Mouse (Mus musculus) limb, embryonic 14.5 days (tissue): ENCODE measurements around the gene Hoxb2. TPM values are rescaled to one million over a fixed set of nuclear protein-coding genes. Genes with fewer than 3 reads are reported as not detected.

Experiments used
- ATAC-seq: fragments of 200-750 bp; cut with Nextera tagmentation; 2 replicates; pipeline ENCODE4 v1.8.0; 2017; ENCODE audit warnings: low read depth, moderate number of reproducible peaks, moderate TSS enrichment; ENCODE audit not compliant: low FRiP score
- DNase-seq: peaks from one replicate; pipeline ENCODE4 v3.0.0-alpha.2; 2015; ENCODE audit warnings: low spot score
- H3K27ac ChIP-seq: fragments of 300-500 bp; sonication (generic); replicated peaks from 2 replicates; pipeline ENCODE4 v1.5.1; 2014; ENCODE audit warnings: low read depth, mild to moderate bottlenecking, low read length, moderate library complexity, mixed read lengths
- H3K27me3 ChIP-seq: fragments of 300-500 bp; sonication (generic); 2 replicates; pipeline ENCODE4 v1.6.1; 2014; ENCODE audit warnings: low read length, mixed read lengths; ENCODE audit not compliant: control insufficient read depth, insufficient read depth
- H3K36me3 ChIP-seq: fragments of 300-500 bp; sonication (generic); 2 replicates; pipeline ENCODE4 v1.6.1; 2014; ENCODE audit warnings: mild to moderate bottlenecking, low read length, moderate library complexity, mixed read lengths; ENCODE audit not compliant: control insufficient read depth, insufficient read depth
- H3K4me1 ChIP-seq: fragments of 300-500 bp; sonication (generic); 2 replicates; pipeline ENCODE4 v1.6.1; 2014; ENCODE audit warnings: antibody characterized with exemption, low read length, mixed read lengths; ENCODE audit not compliant: control insufficient read depth, insufficient read depth
- H3K4me2 ChIP-seq: fragments of 300-500 bp; sonication (generic); replicated peaks from 2 replicates; pipeline ENCODE4 v1.6.1; 2014; ENCODE audit warnings: low read depth, mild to moderate bottlenecking, low read length, moderate library complexity; ENCODE audit not compliant: severe bottlenecking
- H3K4me3 ChIP-seq: fragments of 300-500 bp; sonication (generic); replicated peaks from 2 replicates; pipeline ENCODE4 v1.5.1; 2014; ENCODE audit warnings: low read length
- H3K9ac ChIP-seq: fragments of 300-500 bp; sonication (generic); 2 replicates; pipeline ENCODE4 v1.6.1; 2014; ENCODE audit warnings: mild to moderate bottlenecking, low read depth, low read length, moderate library complexity; ENCODE audit not compliant: severe bottlenecking
- H3K9me3 ChIP-seq: fragments of 300-500 bp; sonication (generic); 2 replicates; pipeline ENCODE4 v1.6.1; 2016; ENCODE audit warnings: low read length; ENCODE audit not compliant: control insufficient read depth
- POLR2A ChIP-seq: fragments of 200-500 bp; IDR thresholded peaks from 2 replicates; pipeline ENCODE4 v1.8.0; 2012; ENCODE audit warnings: inconsistent platforms, mild to moderate bottlenecking, moderate library complexity, borderline replicate concordance; ENCODE audit not compliant: insufficient read depth, insufficient read length; ENCODE audit errors: extremely low read depth
- WGBS: fragments of 180-500 bp; shearing (Covaris S2); extraction: QIAGEN DNeasy Blood & Tissue Kit; methylation state at CpG from one replicate; pipeline ENCODE4 v1.1.7; 2014; 5-methylcytosine and 5-hydroxymethylcytosine counted together
- polyA plus RNA-seq, 2 experiments: library from polyadenylated mRNA; depleted of rRNA in 1 of 2; stranded (reverse) in 1 of 2; unstranded in 1 of 2; fragments of >200 nt; fragmentation: Nextera tagmentation in 1 of 2; extraction: Ambion mirVana in 1 of 2; gene quantifications; 2 replicates each; pipeline versions ENCODE4 v1.2.1 to v1.2.3; 2012 to 2014

The Hoxb2 gene
- polyA plus RNA-seq, 2 experiments, result 5.8 to 9.6 TPM

GRCm38 (mm10) chr11:96322738-96323137, 27.6 kb upstream of the Hoxb2 start:
- no peak for TF ChIP-seq POLR2A
- ATAC-seq (no peak), DNase-seq (no peak)
- Histone ChIP-seq H3K27ac (no peak overlapping the region), H3K9ac (no peak overlapping the region), H3K4me1 (peaks cover 5% of the 10 kb centered on the region), H3K4me2 (no peak overlapping the region), H3K9me3 (no peaks in the 10 kb centered on the region), H3K27me3 (peaks cover 98% of the 10 kb centered on the region), H3K4me3 (no peak overlapping the region), H3K36me3 (no peaks in the 10 kb centered on the region)
- 12% methylated on average over 6 of the region's 6 CpGs for WGBS

- Histone ChIP-seq H3K9me3 (no peaks in the 10 kb centered on the region), H3K36me3 (no peaks in the 10 kb centered on the region)
These were observed 27.2 kb upstream of the Hoxb2 start, which contains the start of gene Hoxb3 for GRCm38 (mm10) chr11:96323154-96323553. Hoxb3 (plus strand) TSS chr11:96323326.

GRCm38 (mm10) chr11:96324125-96324524, 26.2 kb upstream of the Hoxb2 start:
- WGBS, result 4% methylated on average over 5 of the region's 5 CpGs
- Histone ChIP-seq H3K4me1 (0 out of 2 replicates have a peak, but pooled peaks cover under 1% of the 10 kb centered on the region), H3K36me3 (no peaks in the 10 kb centered on the region), H3K9me3 (no peaks in the 10 kb centered on the region), H3K4me2 (no peak overlapping the region), H3K9ac (no peak overlapping the region), H3K27me3 (peaks cover 97% of the 10 kb centered on the region), H3K4me3 (no peak overlapping the region), H3K27ac (no peak overlapping the region)
- no peak for DNase-seq
- ATAC-seq, result no peak
- no peak for TF ChIP-seq POLR2A

More at GRCm38 (mm10) chr11:96323154-96323553, 27.2 kb upstream of the Hoxb2 start, which contains the start of gene Hoxb3:
- Histone ChIP-seq H3K4me2 (no peak within 1 kb of the TSS), H3K27me3 (peaks cover 98% of the 10 kb centered on the region), H3K9ac (no peak within 1 kb of the TSS), H3K4me1 (peaks cover 5% of the 10 kb centered on the region), H3K27ac (no peak within 1 kb of the TSS), H3K4me3 (no peak within 1 kb of the TSS)
- DNase-seq (no peak), ATAC-seq (no peak)
- no peak for TF ChIP-seq POLR2A
- WGBS, result 17% methylated on average over 10 of the region's 10 CpGs

- Histone ChIP-seq H3K4me3 (no peak overlapping the region), H3K4me1 (no peaks in the 10 kb centered on the region), H3K27ac (no peak overlapping the region), H3K4me2 (no peak overlapping the region), H3K9ac (no peak overlapping the region), H3K27me3 (peaks cover 95% of the 10 kb centered on the region), H3K9me3 (no peaks in the 10 kb centered on the region), H3K36me3 (no peaks in the 10 kb centered on the region)
- no peak for ATAC-seq
- 21% methylated on average over 8 of the region's 8 CpGs for WGBS
- no peak for DNase-seq
- no peak for TF ChIP-seq POLR2A
These were observed 25.4 kb upstream of the Hoxb2 start for GRCm38 (mm10) chr11:96324965-96325364.

- 0 out of 2 replicates have a peak overlapping the region, but pooled peaks have one; percentile 17 for H3K4me2 ChIP-seq
- H3K4me1 ChIP-seq, result no peaks in the 10 kb centered on the region
- H3K36me3 ChIP-seq, result no peaks in the 10 kb centered on the region
- no peak overlapping the region for H3K9ac ChIP-seq
- peaks cover 95% of the 10 kb centered on the region for H3K27me3 ChIP-seq
- no peak for DNase-seq
- H3K9me3 ChIP-seq, result no peaks in the 10 kb centered on the region
- no peak overlapping the region for H3K4me3 ChIP-seq
- 5% methylated on average over 22 of the region's 22 CpGs for whole genome bisulfite sequencing
- H3K27ac ChIP-seq, result no peak overlapping the region
- ATAC-seq, result no peak
- TF ChIP-seq POLR2A, result no peak
These were observed 24.5 kb upstream of the Hoxb2 start for GRCm38 (mm10) chr11:96325747-96326212.

GRCm38 (mm10) chr11:96326705-96327104, 23.6 kb upstream of the Hoxb2 start:
- Histone ChIP-seq H3K4me1 (no peaks in the 10 kb centered on the region), H3K27ac (no peak overlapping the region), H3K4me3 (no peak overlapping the region), H3K36me3 (no peaks in the 10 kb centered on the region), H3K9ac (no peak overlapping the region), H3K9me3 (no peaks in the 10 kb centered on the region), H3K27me3 (peaks cover 95% of the 10 kb centered on the region), H3K4me2 (no peak overlapping the region)
- no peak for TF ChIP-seq POLR2A
- DNase-seq, result no peak
- WGBS, result 15% methylated on average over 12 of the region's 12 CpGs
- ATAC-seq, result no peak
